Mouse (Mus musculus): ENCODE data around the gene Gm2431.
"Not testable (repeated sequence)": the region's sequence is repeated elsewhere in the genome, so short reads cannot be mapped to it uniquely, and the experiment has no call there.

DNA sequence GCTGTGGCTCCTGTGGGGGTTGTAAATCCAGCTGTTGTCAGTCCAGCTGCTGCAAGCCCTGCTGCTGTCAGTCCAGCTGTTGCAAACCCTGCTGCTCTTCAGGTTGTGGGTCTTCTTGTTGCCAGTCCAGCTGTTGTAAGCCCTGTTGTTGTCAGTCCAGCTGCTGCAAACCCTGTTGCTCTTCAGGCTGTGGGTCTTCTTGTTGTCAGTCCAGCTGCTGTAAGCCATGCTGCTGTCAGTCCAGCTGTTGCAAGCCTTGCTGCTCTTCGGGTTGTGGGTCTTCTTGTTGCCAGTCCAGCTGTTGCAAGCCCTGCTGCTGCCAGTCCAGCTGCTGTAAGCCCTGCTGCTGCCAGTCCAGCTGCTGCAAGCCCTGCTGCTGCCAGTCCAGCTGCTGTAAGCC, 46.0 kb downstream of the Gm2431 start:
- not testable (repeated sequence) for TF ChIP-seq CTCF (IDR thresholded peaks at IDR 0.05; ENCODE audit: borderline replicate concordance, insufficient read depth, low read depth, low read length); POLR2A (IDR thresholded peaks at IDR 0.05; ENCODE audit: borderline replicate concordance, insufficient read depth, low read length)

Data from cerebellum, adult 2 months (tissue).